Mouse (Mus musculus) kidney, postnatal 25 days (tissue): ENCODE measurements at regions not wholly inside any gene's neighbourhood (a gene's known extent, or its start where the extent isn't known, plus 50 kb on each side); places are given as distances from the start of the nearest gene placed in this dataset.

Experiments used
- DNase-seq, 2 experiments: peaks; one replicate each; pipeline ENCODE4 v3.0.0; 2021; ENCODE audit warnings: mixed read lengths in 2 of 2

- no peak for DNase-seq
These were observed 607.0 kb upstream of the Dpp10 start for GRCm38 (mm10) chr1:124652251-124652861.

GRCm38 (mm10) chr1:124635246-124635768, 589.9 kb upstream of the Dpp10 start:
- DNase-seq = no peak

GRCm38 (mm10) chr1:124630084-124630483, 584.7 kb upstream of the Dpp10 start:
- no peak for DNase-seq

- DNase-seq = no peak
These were observed 539.3 kb upstream of the Dpp10 start for GRCm38 (mm10) chr1:124584620-124585019.
